Mouse (Mus musculus): ENCODE measurements around the gene Copz1.
A peak's percentile ranks its signal among the peaks of the same experiment; 100 is the strongest.

Copz1 gene

DNA sequence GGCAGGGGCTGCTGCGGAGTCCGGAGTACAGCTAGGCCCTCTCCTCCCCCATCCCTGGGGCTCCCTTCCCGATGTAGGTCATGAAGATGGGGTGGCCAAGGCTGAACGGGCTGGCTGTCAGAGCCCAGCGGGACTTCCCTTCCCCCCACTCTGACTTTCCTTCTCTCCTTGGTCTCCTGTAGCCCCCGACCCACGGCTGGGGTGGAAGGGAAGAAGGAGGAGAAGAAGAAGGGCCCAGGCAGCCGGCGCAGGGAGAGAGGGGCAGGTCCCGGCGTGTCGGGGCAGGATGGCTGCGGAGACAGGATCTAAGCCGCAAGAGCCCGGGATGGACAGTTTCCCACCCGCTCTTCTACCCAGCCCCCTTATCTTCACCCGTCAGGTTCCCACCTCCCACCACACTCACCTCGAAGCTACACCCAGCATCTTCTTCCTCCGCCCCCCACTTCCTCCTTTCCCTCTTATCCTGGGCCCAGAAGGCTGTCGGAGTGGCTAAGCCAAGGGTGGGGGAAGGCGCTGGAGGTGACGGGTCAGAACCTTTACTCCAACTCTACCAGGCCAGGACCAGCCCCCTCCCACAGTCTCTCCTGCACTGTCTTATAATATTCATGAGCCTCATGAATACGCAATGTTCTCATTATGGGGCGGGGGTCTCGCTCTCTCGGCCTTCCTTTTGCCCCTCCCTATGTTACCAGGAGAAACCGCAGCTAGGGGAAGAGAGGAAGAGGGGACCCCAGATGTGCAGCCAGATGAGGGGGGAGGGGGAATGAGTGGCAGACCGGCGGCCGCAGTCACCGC lies 66.8 kb downstream of the Copz1 start:
- DNase-seq (ENCODE audit: low spot score) = no peak

DNA sequence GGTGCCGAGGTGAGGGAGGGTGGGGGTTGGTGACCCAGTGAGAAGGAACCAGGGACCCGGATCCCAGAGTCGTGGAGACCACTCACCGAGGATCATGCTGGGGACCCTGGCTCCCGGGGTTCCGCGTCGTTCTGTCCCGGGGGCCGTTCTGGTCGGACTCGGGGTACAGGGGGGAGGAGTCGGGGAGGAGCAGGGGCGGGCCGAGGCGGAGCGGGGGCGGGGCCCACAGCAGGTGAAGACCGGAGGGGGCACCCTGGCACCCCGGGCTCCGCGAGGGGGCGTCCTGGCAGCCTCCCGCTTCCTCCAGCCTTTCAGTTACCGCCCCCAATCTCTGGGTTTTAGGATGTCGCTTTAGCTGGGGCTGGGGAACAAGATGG lies 67.4 kb downstream of the Copz1 start, which contains the start of gene Zfp385a:
Gene Zfp385a, minus strand, starts transcription at position 133 of the 377 bp plus-strand sequence.
- DNase-seq (ENCODE audit: low spot score) = no peak

DNA sequence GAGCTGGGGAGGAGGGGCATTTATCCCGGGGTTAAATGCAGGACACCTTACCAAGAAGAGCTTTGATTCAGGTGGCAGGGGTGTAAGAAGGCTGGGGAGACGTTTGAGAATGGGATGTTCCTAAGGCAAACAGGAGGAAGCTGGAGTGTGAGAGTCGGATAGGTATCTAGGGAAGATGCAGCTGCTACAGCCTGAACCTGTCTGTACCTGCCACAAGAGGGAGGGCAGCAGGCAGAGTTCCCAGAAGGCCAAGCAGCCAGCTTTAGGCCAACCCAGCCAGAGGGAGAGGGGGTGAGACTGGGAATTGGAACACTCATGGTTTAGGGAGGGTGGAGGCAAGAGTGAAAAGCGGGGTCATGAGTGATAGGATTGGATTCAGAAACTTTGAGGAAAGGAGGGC lies 68.3 kb downstream of the Copz1 start:
- DNase-seq (ENCODE audit: low spot score) = no peak

DNA sequence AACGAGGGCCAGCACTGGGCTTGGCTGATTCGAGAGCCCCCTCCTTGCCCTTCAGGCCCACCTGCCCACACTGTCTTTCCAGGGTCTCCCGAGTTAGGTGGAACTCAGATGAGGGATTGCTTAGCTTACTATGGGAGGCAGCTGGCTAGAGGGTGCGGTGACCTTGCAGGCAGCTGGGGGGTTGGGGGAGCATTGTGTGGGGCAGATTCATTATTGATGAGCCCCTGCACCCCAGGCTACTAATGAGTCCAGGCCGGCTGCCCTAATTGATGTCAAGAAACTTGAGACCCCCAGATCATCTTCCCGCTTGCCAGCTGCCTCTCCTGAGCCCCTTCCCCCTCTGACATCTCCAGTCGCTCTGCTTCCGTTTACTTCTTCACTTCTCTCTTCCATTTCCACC lies 69.0 kb downstream of the Copz1 start:
- no peak for DNase-seq (ENCODE audit: low spot score)

DNA sequence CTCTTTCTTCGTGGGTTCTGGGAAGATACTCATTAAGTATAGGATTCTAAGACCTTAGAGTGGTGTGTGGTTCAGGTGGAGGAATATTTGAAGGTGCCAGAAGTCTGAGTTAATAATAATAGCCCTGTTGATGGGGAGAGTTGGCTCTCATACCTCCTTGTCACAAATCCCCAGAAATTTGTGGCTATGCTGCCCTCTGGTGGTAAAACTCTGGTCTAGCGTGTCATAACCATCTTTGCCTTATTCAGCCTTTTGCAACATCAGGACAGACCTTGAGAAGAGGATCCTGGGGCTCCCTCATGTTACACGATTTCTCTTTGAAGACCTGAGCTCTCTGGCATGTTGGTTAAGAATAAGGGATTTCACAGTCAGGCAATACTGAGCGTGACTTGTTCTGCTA lies 69.9 kb downstream of the Copz1 start:
- peak; percentile 65 for DNase-seq (ENCODE audit: low spot score)

DNA sequence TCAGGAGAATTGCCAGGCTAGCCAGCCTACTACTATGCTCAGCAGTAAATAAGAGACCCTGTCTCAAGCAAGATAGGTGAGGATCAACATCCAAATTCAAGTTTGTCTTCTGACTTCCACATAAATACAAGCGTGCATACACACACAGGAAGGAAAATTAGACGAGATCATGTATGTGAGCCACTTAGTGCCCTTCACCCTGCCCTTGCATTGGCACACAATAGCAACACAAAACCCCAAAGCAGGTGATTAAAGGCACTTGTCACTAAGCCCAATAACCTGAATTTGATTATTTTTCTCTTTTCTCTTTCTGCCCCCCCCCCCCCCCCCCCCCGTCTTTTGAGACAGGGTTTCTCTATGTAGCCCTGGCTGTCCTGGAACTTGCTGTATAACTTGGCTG lies 70.5 kb downstream of the Copz1 start:
- DNase-seq (ENCODE audit: low spot score) = no peak

DNA sequence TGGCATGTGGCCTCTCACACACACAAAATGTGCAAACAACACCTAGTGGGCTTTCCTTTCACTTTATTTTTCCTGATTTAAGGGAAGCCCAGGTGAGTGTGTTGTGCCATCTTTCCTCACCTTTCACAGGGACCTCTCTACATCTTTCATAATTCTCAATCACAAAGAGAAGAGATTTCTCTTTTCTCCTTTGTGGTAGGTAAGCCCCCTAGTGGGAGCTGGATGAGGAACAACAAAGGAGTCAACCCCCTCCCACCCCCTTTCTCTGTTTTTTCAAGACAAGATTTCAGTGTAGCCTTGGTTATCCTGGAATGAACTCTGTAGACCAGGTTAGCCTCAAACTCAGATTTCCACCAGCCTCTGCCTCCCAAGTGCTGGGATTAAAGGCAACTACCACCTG lies 71.0 kb downstream of the Copz1 start:
- no peak for DNase-seq (ENCODE audit: low spot score)

DNA sequence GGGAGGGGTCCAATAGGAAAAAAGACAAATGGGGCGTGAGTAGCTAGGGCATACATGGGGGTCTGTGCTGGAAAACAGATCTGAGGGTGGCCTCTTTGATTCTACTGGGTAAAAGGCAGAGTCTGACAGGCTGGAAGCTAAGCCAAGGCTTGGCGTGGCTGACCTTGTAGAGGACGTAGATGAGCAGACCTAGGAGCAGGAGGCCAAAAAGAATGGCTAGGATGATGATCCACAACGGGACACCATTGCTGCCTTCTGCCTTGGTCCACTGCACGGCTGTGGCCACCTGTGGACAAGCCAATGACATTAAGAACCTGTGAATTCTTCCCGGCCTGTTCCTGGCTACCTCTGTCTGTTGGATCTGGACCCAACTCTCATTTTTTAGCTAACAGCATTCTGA lies 73.3 kb downstream of the Copz1 start:
- DNase-seq (ENCODE audit: low spot score) = no peak

DNA sequence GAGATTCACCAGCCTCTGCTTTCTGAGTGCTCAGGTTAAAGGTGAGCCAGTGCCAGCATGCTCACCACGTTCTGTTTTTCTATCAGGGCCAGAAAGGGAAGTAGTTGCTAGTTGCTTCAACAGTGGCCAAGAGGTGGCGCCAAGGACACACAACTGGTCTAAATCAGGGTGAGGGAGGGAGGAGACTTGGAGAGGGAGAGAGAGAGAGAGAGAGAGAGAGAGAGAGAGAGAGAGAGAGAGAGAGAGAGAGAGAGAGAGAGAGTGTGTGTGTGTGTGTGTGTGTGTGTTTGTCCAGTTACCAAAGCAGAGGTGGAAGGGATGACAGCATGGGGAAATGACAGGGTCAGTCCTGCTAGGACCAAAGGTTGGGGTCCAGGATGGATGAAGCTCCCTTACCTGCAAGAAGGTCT lies 74.8 kb downstream of the Copz1 start:
- peak; percentile 72 for DNase-seq (ENCODE audit: low spot score)

Data from yolk sac, embryonic 10.5 days (tissue).